Mouse (Mus musculus): ENCODE data around the gene Tead1.

DNA sequence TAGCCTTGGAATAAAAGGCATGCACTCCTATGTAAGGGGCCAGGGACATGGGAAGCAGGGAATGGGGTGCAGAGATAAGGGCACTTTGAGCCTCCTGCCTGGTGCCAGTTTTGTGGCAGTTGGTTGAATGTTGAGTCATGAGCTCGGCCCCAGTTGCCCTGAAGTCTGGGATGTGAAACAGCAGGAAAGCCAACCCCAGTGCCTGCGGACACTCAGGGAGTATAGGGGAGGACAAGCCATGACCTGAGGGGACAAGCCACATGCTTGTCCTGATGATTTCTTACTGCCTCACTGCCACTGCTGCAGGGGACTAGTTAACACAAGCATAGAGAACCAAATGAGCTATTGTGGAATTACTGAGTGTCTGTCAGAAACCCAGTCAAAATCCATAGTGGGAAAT is 228.3 kb downstream of the Tead1 start:
- TF ChIP-seq CTCF (IDR thresholded peaks at IDR 0.05; ENCODE audit: control insufficient read depth, insufficient read depth, insufficient read length), result no peak
- TF ChIP-seq FOSL1 (IDR thresholded peaks at IDR 0.05; ENCODE audit: insufficient read depth, low read length, poor library complexity, severe bottlenecking), result no peak
- no peak for TF ChIP-seq MYOG (IDR thresholded peaks at IDR 0.05; ENCODE audit: control insufficient read depth, extremely low read depth, insufficient read length)
- TF ChIP-seq MAX (IDR thresholded peaks at IDR 0.05), result no peak
- TF ChIP-seq USF1 (IDR thresholded peaks at IDR 0.05; ENCODE audit: low read depth), result no peak
- TF ChIP-seq CEBPB (IDR thresholded peaks at IDR 0.05; ENCODE audit: low read depth), result no peak

Measured in C2C12 (cell line).